Mouse (Mus musculus) MN1 (cell line): Measurements from ENCODE around the gene Akap12.

Source experiments
- DNase-seq: peaks from one replicate; pipeline ENCODE4 v3.0.0-alpha.2; 2016; ENCODE audit warnings: low spot score

Gene Akap12

GRCm38 (mm10) chr10:4266041-4266930 is at the start of gene Akap12:
Gene Akap12 (plus strand): TSS chr10:4266380.
- peak; percentile 89 for DNase-seq

GRCm38 (mm10) chr10:4230563-4231359 is 35.4 kb upstream of the Akap12 start:
- DNase-seq, result no peak

- peak; percentile 93 for DNase-seq
These were observed 33.1 kb upstream of the Akap12 start for GRCm38 (mm10) chr10:4233102-4233501.

- no peak for DNase-seq
These were observed 26.2 kb upstream of the Akap12 start for GRCm38 (mm10) chr10:4239794-4240574.

- DNase-seq, result no peak
These were observed 22.4 kb upstream of the Akap12 start for GRCm38 (mm10) chr10:4243591-4244300.

- DNase-seq, result peak; percentile 46
These were observed 20.4 kb upstream of the Akap12 start for GRCm38 (mm10) chr10:4245812-4246211.

GRCm38 (mm10) chr10:4246407-4246806 is 19.8 kb upstream of the Akap12 start:
- peak; percentile 55 for DNase-seq

GRCm38 (mm10) chr10:4249235-4249845 is 16.8 kb upstream of the Akap12 start:
- no peak for DNase-seq

- no peak for DNase-seq
These were observed 15.5 kb upstream of the Akap12 start for GRCm38 (mm10) chr10:4250681-4251080.

- DNase-seq, result no peak
These were observed 12.6 kb upstream of the Akap12 start for GRCm38 (mm10) chr10:4253613-4254012.

GRCm38 (mm10) chr10:4254459-4254858 is 11.7 kb upstream of the Akap12 start:
- DNase-seq, result no peak

- no peak for DNase-seq
These were observed 5.3 kb upstream of the Akap12 start for GRCm38 (mm10) chr10:4260925-4261324.

- DNase-seq, result no peak
These were observed 4.7 kb upstream of the Akap12 start for GRCm38 (mm10) chr10:4261359-4261952.

GRCm38 (mm10) chr10:4265641-4266040 is 539 bp upstream of the Akap12 start:
- peak; percentile 96 for DNase-seq

GRCm38 (mm10) chr10:4266931-4267310 is 741 bp downstream of the Akap12 start:
- peak; percentile 71 for DNase-seq

- peak; percentile 64 for DNase-seq
These were observed 1.3 kb downstream of the Akap12 start for GRCm38 (mm10) chr10:4267481-4267880.

GRCm38 (mm10) chr10:4268140-4268539 is 2.0 kb downstream of the Akap12 start:
- DNase-seq, result no peak

- DNase-seq, result no peak
These were observed 9.4 kb downstream of the Akap12 start for GRCm38 (mm10) chr10:4275572-4275971.

- no peak for DNase-seq
These were observed 9.9 kb downstream of the Akap12 start for GRCm38 (mm10) chr10:4276081-4276480.

GRCm38 (mm10) chr10:4278041-4278440 is 11.9 kb downstream of the Akap12 start:
- peak; percentile 85 for DNase-seq

GRCm38 (mm10) chr10:4282395-4282794 is 16.2 kb downstream of the Akap12 start:
- no peak for DNase-seq
